Mouse (Mus musculus) cerebellum, adult 2 months (tissue): ENCODE measurements around the gene Slc7a5.

Experiments used
- CTCF ChIP-seq: fragments of 200-500 bp; IDR thresholded peaks from 2 replicates; pipeline ENCODE4 v1.5.1; 2011; ENCODE audit warnings: low read depth, mild to moderate bottlenecking, control low read depth, low read length, moderate library complexity, borderline replicate concordance; ENCODE audit not compliant: insufficient read depth
- POLR2A ChIP-seq: fragments of 200-500 bp; IDR thresholded peaks from 2 replicates; pipeline ENCODE4 v1.6.1; 2011; ENCODE audit warnings: low read length, control low read depth, borderline replicate concordance; ENCODE audit not compliant: insufficient read depth

- TF ChIP-seq CTCF (no peak), POLR2A (no peak)
These were observed 5.9 kb upstream of the Slc7a5 start for GRCm38 (mm10) chr8:121913378-121913777.
